Mouse (Mus musculus) heart, embryonic 14.5 days (tissue): ENCODE data around the gene Ptpn9. TPM values are rescaled to one million over a fixed set of nuclear protein-coding genes. Genes with fewer than 3 reads are reported as not detected.
"Not testable (repeated sequence)": the region's sequence is repeated elsewhere in the genome, so short reads cannot be mapped to it uniquely, and the experiment has no call there.

Experiments used
- ATAC-seq: fragments of 200-750 bp; cut with Nextera tagmentation; 2 replicates; pipeline ENCODE4 v1.8.0; 2017; ENCODE audit warnings: low read depth, moderate TSS enrichment; ENCODE audit not compliant: insufficient number of reproducible peaks, insufficient read depth, low FRiP score
- H3K27ac ChIP-seq, 2 experiments: fragments of 200-500 bp in 1 of 2; fragments of 300-500 bp in 1 of 2; sonication (generic) in 1 of 2; replicated peaks in 1 of 2; 2 replicates each; pipeline ENCODE4 v1.5.1; 2012 to 2014; ENCODE audit warnings: low read depth in 2 of 2, low read length in 2 of 2, control low read depth in 1 of 2, mild to moderate bottlenecking in 1 of 2, mixed read lengths in 1 of 2; ENCODE audit not compliant: control insufficient read depth in 1 of 2, insufficient read depth in 1 of 2
- H3K27me3 ChIP-seq: fragments of 300-500 bp; sonication (generic); 2 replicates; pipeline ENCODE4 v1.6.1; 2014; ENCODE audit warnings: mild to moderate bottlenecking, low read length, control low read depth; ENCODE audit not compliant: control insufficient read depth, insufficient read depth
- H3K36me3 ChIP-seq: fragments of 300-500 bp; sonication (generic); 2 replicates; pipeline ENCODE4 v1.6.1; 2014; ENCODE audit warnings: mild to moderate bottlenecking, control low read depth, low read length, mixed read lengths; ENCODE audit not compliant: control insufficient read depth, insufficient read depth
- H3K4me1 ChIP-seq, 2 experiments: fragments of 200-500 bp in 1 of 2; fragments of 300-500 bp in 1 of 2; sonication (generic) in 1 of 2; 2 replicates each; pipeline ENCODE4 v1.6.1; 2012 to 2014; ENCODE audit warnings: low read length in 2 of 2, control low read depth in 1 of 2, mixed read lengths in 1 of 2; ENCODE audit not compliant: control insufficient read depth in 2 of 2, insufficient read depth in 2 of 2
- H3K4me2 ChIP-seq: fragments of 300-500 bp; sonication (generic); 2 replicates; pipeline ENCODE4 v1.6.1; 2014; ENCODE audit warnings: mild to moderate bottlenecking, low read length
- H3K4me3 ChIP-seq, 2 experiments: fragments of 200-500 bp in 1 of 2; fragments of 300-500 bp in 1 of 2; sonication (generic) in 1 of 2; 2 replicates each; pipeline ENCODE4 v1.5.1; 2012 to 2014; ENCODE audit warnings: low read length in 2 of 2, mild to moderate bottlenecking in 2 of 2, control low read depth in 1 of 2, low read depth in 1 of 2, moderate library complexity in 1 of 2; ENCODE audit not compliant: control insufficient read depth in 1 of 2, insufficient read depth in 1 of 2
- H3K9ac ChIP-seq: fragments of 300-500 bp; sonication (generic); 2 replicates; pipeline ENCODE4 v1.6.1; 2014; ENCODE audit warnings: mild to moderate bottlenecking, low read length
- H3K9me3 ChIP-seq: fragments of 300-500 bp; sonication (generic); 2 replicates; pipeline ENCODE4 v1.6.1; 2016; ENCODE audit warnings: low read length, control low read depth; ENCODE audit not compliant: control insufficient read depth
- WGBS: fragments of 180-500 bp; shearing (Covaris S2); extraction: QIAGEN DNeasy Blood & Tissue Kit; methylation state at CpG from one replicate; pipeline ENCODE4 v1.1.7; 2014; 5-methylcytosine and 5-hydroxymethylcytosine counted together
- polyA plus RNA-seq: library from polyadenylated mRNA; unstranded; fragments of >200 nt; fragmentation: Nextera tagmentation; extraction: Ambion mirVana; gene quantifications from 2 replicates; pipeline ENCODE4 v1.2.1, GENCODE M21; 2014

Gene Ptpn9
- polyA plus RNA-seq, 1 experiment from 2014 or later: 24.9 TPM

DNA sequence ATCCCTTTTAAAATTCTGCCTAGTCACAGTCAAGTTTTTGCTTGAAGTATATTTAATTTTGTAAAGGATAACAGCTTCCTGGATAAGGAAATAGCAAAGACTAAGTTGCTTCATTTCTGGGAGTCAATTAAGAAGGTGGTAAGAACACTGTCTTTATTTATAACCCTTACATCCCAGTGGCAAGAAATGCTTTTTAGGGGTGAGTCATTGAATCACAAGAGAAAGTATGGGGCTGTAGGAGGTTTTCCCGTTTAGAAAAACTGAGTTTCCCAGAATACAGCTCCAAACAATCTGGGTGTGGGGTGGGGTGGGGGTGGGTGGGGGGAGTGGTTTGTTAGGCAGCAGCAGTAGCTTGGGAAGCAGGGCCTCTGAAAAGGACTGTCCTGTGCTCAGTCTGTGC is 13.2 kb upstream of the Ptpn9 start:
- Histone ChIP-seq H3K36me3 (peaks cover 16% of the 10 kb centered on the region; the same call in 1 of the 2 replicates), H3K4me1 (no peaks in the 10 kb centered on the region), H3K9me3 (no peaks in the 10 kb centered on the region), H3K4me2 (no peak overlapping the region), H3K4me3 (no peak overlapping the region), H3K9ac (no peak overlapping the region), H3K27ac (no peak overlapping the region), H3K27me3 (no peaks in the 10 kb centered on the region)
- ATAC-seq: no peak
- WGBS: 48% methylated on average over 1 of the region's 1 CpGs

GRCm38 (mm10) chr9:56995198-56996027 is 690 bp downstream of the Ptpn9 start:
- peak overlapping the region; percentile 80 to 91 for H3K4me3 ChIP-seq
- H3K36me3 ChIP-seq: no peaks in the 10 kb centered on the region
- peak overlapping the region; percentile 94 for H3K27ac ChIP-seq
- no peaks in the 10 kb centered on the region for H3K9me3 ChIP-seq
- H3K4me2 ChIP-seq: peak overlapping the region; percentile 93
- WGBS: 0% methylated on average over 66 of the region's 80 CpGs
- no peaks in the 10 kb centered on the region for H3K27me3 ChIP-seq
- peaks cover 0 to 12% of the 10 kb centered on the region in 2 experiments; a peak in 1 of 4 replicates for H3K4me1 ChIP-seq
- peak overlapping the region; percentile 91 for H3K9ac ChIP-seq
- ATAC-seq: peak; percentile 64

DNA sequence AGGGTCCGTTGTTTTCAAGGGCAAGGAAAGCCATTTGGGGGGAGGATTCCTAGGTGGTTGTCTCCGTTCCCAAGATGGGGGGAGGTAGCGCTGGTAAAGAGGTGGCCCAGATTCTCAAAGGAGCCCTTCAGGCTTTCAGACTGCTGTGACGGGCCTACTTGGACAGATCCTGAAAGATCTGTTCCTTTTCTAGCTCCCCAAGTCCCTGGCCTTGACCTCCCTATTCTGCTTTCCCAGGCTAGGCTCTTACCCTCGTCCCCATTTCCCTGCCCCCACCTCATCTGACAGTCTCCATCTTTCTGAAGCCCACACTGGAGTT is 1.3 kb downstream of the Ptpn9 start:
- no peak for ATAC-seq

GRCm38 (mm10) chr9:56997206-56997605 is 2.5 kb downstream of the Ptpn9 start:
- peaks cover 0 to 12% of the 10 kb centered on the region in 2 experiments; a peak in 1 of 4 replicates for H3K4me1 ChIP-seq
- not testable (repeated sequence) for ATAC-seq, H3K36me3 ChIP-seq, H3K4me3 ChIP-seq, H3K27me3 ChIP-seq, H3K27ac ChIP-seq, H3K9me3 ChIP-seq, H3K9ac ChIP-seq, H3K4me2 ChIP-seq
- WGBS: 81% methylated on average over 1 of the region's 1 CpGs

More for the DNA sequence above, 1.3 kb downstream of the Ptpn9 start:
- Histone ChIP-seq H3K36me3 (no peaks in the 10 kb centered on the region), H3K9me3 (no peaks in the 10 kb centered on the region), H3K4me1 (peaks cover 0 to 12% of the 10 kb centered on the region in 2 experiments; a peak in 1 of 4 replicates), H3K4me2 (peak overlapping the region; percentile 93), H3K4me3 (peak overlapping the region; percentile 80 to 91), H3K27me3 (no peaks in the 10 kb centered on the region), H3K27ac (peak overlapping the region; percentile 94), H3K9ac (peak overlapping the region; percentile 91)
- 0% methylated on average over 5 of the region's 5 CpGs for WGBS

DNA sequence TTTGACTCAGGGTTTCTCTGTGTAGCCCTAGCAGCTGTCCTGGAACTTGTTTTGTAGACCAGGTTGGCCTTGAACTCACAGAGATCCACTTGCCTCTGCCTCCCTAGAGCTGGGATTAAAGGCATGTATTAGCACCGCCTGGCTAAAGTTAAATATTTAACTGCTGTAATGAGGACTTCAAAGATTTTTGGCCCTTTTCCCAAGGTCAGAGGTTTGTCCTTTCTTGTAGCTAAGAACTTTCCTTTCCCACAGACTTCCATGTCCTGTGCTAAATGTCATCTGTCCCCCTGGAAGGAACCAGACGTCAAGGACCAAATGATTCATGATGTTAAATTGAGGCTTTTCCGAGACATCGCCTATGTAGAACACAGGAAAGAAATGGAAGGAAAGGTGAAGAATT is 8.3 kb downstream of the Ptpn9 start:
- Histone ChIP-seq H3K27ac (no peak overlapping the region), H3K27me3 (no peaks in the 10 kb centered on the region), H3K4me3 (no peak overlapping the region), H3K9ac (no peak overlapping the region), H3K9me3 (no peaks in the 10 kb centered on the region), H3K4me1 (no peaks in the 10 kb centered on the region; a peak in 1 of 4 replicates), H3K4me2 (no peak overlapping the region), H3K36me3 (0 out of 2 replicates have a peak, but pooled peaks cover 5% of the 10 kb centered on the region)
- ATAC-seq: no peak
- WGBS: 60% methylated on average over 4 of the region's 4 CpGs

DNA sequence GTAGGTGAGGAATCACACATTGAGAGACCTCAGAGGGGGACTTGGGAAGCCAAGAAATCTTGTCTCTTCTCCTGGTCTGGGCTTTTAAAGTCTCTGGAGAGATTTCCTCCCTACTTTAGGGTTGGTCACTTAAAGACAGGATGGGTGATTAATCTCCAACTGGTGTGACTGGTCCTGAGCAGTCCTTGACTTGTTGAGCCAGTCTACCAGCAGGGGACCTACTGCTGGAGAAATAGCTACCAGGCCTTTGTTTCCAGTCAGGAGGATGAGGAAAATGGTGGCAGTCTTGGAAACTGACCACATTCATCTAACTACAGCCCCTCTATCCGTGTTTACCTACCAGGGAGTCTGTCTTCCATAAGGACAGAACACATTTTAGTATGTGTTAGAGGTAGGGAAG is 17.7 kb downstream of the Ptpn9 start:
- H3K36me3 ChIP-seq: peaks cover 11% of the 10 kb centered on the region; the same call in 1 of the 2 replicates
- WGBS: 79% methylated on average over 1 of the region's 1 CpGs
- 0 out of 2 replicates have a peak, but pooled peaks cover 7% of the 10 kb centered on the region for H3K9me3 ChIP-seq
- no peak for ATAC-seq
- H3K4me3 ChIP-seq: no peak overlapping the region
- no peaks in the 10 kb centered on the region for H3K4me1 ChIP-seq
- H3K27me3 ChIP-seq: no peaks in the 10 kb centered on the region
- no peak overlapping the region for H3K4me2 ChIP-seq
- H3K27ac ChIP-seq: no peak overlapping the region
- no peak overlapping the region for H3K9ac ChIP-seq

GRCm38 (mm10) chr9:57012895-57013294 is 18.2 kb downstream of the Ptpn9 start:
- H3K9ac ChIP-seq: no peak overlapping the region
- H3K4me3 ChIP-seq: no peak overlapping the region
- H3K4me1 ChIP-seq: no peaks in the 10 kb centered on the region
- 88% methylated on average over 4 of the region's 4 CpGs for WGBS
- H3K27me3 ChIP-seq: no peaks in the 10 kb centered on the region
- H3K27ac ChIP-seq: no peak overlapping the region
- ATAC-seq: no peak
- H3K36me3 ChIP-seq: peaks cover 9% of the 10 kb centered on the region; the same call in 1 of the 2 replicates
- H3K9me3 ChIP-seq: 0 out of 2 replicates have a peak, but pooled peaks cover 7% of the 10 kb centered on the region
- no peak overlapping the region for H3K4me2 ChIP-seq
